Mouse (Mus musculus): ENCODE measurements around the gene Zfp58. TPM values are rescaled to one million over a fixed set of nuclear protein-coding genes. Genes with fewer than 3 reads are reported as not detected.

The Zfp58 gene
- 21.0 TPM for polyA plus RNA-seq (2015; fragmentation: Illumina TruSeq; extraction: RNeasy Lipid Tissue Mini Kit (QIAGEN cat#74804); ENCODE audit: insufficient read depth, low replicate concordance)

GRCm38 (mm10) chr13:67500084-67500719 is at the start of gene Zfp58:
Gene Zfp58 (minus strand): TSS chr13:67500555.

GRCm38 (mm10) chr13:67525753-67526410 is 25.5 kb upstream of the Zfp58 start, which contains the start of the genes Gm26965 and Zfp87:
Gene Gm26965 (minus strand): TSS chr13:67526151.
Gene Zfp87 (minus strand): TSS chr13:67526177.

GRCm38 (mm10) chr13:67483625-67484423 is 16.5 kb downstream of the Zfp58 start, which contains the start of gene Zfp874b:
Gene Zfp874b (minus strand): TSS chr13:67484258.

GRCm38 (mm10) chr13:67451172-67452020 is 49.0 kb downstream of the Zfp58 start, which contains the start of gene Zfp874a:
Gene Zfp874a (minus strand): TSS chr13:67451624.

Other genes starting within 250 kb of the Zfp58 start
- 6.9 TPM for gene Zfp458, start 222.1 kb downstream of the Zfp58 start, polyA plus RNA-seq (2015; fragmentation: Illumina TruSeq; extraction: RNeasy Lipid Tissue Mini Kit (QIAGEN cat#74804); ENCODE audit: insufficient read depth, low replicate concordance)
- gene Zfp457, start 194.1 kb downstream of the Zfp58 start, polyA plus RNA-seq (2015; fragmentation: Illumina TruSeq; extraction: RNeasy Lipid Tissue Mini Kit (QIAGEN cat#74804); ENCODE audit: insufficient read depth, low replicate concordance): 1.8 TPM
- gene Zfp595, start 168.0 kb downstream of the Zfp58 start, polyA plus RNA-seq (2015; fragmentation: Illumina TruSeq; extraction: RNeasy Lipid Tissue Mini Kit (QIAGEN cat#74804); ENCODE audit: insufficient read depth, low replicate concordance): 24.2 TPM
- 3.4 TPM for gene Gm28044, start 140.0 kb downstream of the Zfp58 start, polyA plus RNA-seq (2015; fragmentation: Illumina TruSeq; extraction: RNeasy Lipid Tissue Mini Kit (QIAGEN cat#74804); ENCODE audit: insufficient read depth, low replicate concordance)
- 14.9 TPM for gene Zfp953, start 139.9 kb downstream of the Zfp58 start, polyA plus RNA-seq (2015; fragmentation: Illumina TruSeq; extraction: RNeasy Lipid Tissue Mini Kit (QIAGEN cat#74804); ENCODE audit: insufficient read depth, low replicate concordance)
- 2.8 TPM for gene Gm28041, start 124.8 kb downstream of the Zfp58 start, polyA plus RNA-seq (2015; fragmentation: Illumina TruSeq; extraction: RNeasy Lipid Tissue Mini Kit (QIAGEN cat#74804); ENCODE audit: insufficient read depth, low replicate concordance)
- 12.7 TPM for gene Zfp456, start 124.7 kb downstream of the Zfp58 start, polyA plus RNA-seq (2015; fragmentation: Illumina TruSeq; extraction: RNeasy Lipid Tissue Mini Kit (QIAGEN cat#74804); ENCODE audit: insufficient read depth, low replicate concordance)
- 37.0 TPM for gene Zfp429, start 100.7 kb downstream of the Zfp58 start, polyA plus RNA-seq (2015; fragmentation: Illumina TruSeq; extraction: RNeasy Lipid Tissue Mini Kit (QIAGEN cat#74804); ENCODE audit: insufficient read depth, low replicate concordance)
- gene Zfp459, start 79.1 kb downstream of the Zfp58 start, polyA plus RNA-seq (2015; fragmentation: Illumina TruSeq; extraction: RNeasy Lipid Tissue Mini Kit (QIAGEN cat#74804); ENCODE audit: insufficient read depth, low replicate concordance): 5.2 TPM
- gene Zfp874a, start 48.9 kb downstream of the Zfp58 start, polyA plus RNA-seq (2015; fragmentation: Illumina TruSeq; extraction: RNeasy Lipid Tissue Mini Kit (QIAGEN cat#74804); ENCODE audit: insufficient read depth, low replicate concordance): 22.7 TPM
- 32.3 TPM for gene Zfp874b, start 16.3 kb downstream of the Zfp58 start, polyA plus RNA-seq (2015; fragmentation: Illumina TruSeq; extraction: RNeasy Lipid Tissue Mini Kit (QIAGEN cat#74804); ENCODE audit: insufficient read depth, low replicate concordance)
- gene Gm26965, start 25.6 kb upstream of the Zfp58 start, polyA plus RNA-seq (2015; fragmentation: Illumina TruSeq; extraction: RNeasy Lipid Tissue Mini Kit (QIAGEN cat#74804); ENCODE audit: insufficient read depth, low replicate concordance): 0.33 TPM
- 32.9 TPM for gene Zfp87, start 25.6 kb upstream of the Zfp58 start, polyA plus RNA-seq (2015; fragmentation: Illumina TruSeq; extraction: RNeasy Lipid Tissue Mini Kit (QIAGEN cat#74804); ENCODE audit: insufficient read depth, low replicate concordance)
- 17.4 TPM for gene Zfp748, start 53.3 kb upstream of the Zfp58 start, polyA plus RNA-seq (2015; fragmentation: Illumina TruSeq; extraction: RNeasy Lipid Tissue Mini Kit (QIAGEN cat#74804); ENCODE audit: insufficient read depth, low replicate concordance)
- 21.6 TPM for gene Zfp729b, start 109.2 kb upstream of the Zfp58 start, polyA plus RNA-seq (2015; fragmentation: Illumina TruSeq; extraction: RNeasy Lipid Tissue Mini Kit (QIAGEN cat#74804); ENCODE audit: insufficient read depth, low replicate concordance)
- gene Gm49345, start 137.2 kb upstream of the Zfp58 start, polyA plus RNA-seq (2015; fragmentation: Illumina TruSeq; extraction: RNeasy Lipid Tissue Mini Kit (QIAGEN cat#74804); ENCODE audit: insufficient read depth, low replicate concordance): not detected
- 19.4 TPM for gene Zfp729a, start 137.2 kb upstream of the Zfp58 start, polyA plus RNA-seq (2015; fragmentation: Illumina TruSeq; extraction: RNeasy Lipid Tissue Mini Kit (QIAGEN cat#74804); ENCODE audit: insufficient read depth, low replicate concordance)
- 21.3 TPM for gene Zfp738, start 186.5 kb upstream of the Zfp58 start, polyA plus RNA-seq (2015; fragmentation: Illumina TruSeq; extraction: RNeasy Lipid Tissue Mini Kit (QIAGEN cat#74804); ENCODE audit: insufficient read depth, low replicate concordance)
- 22.6 TPM for gene Zfp65, start 228.6 kb upstream of the Zfp58 start, polyA plus RNA-seq (2015; fragmentation: Illumina TruSeq; extraction: RNeasy Lipid Tissue Mini Kit (QIAGEN cat#74804); ENCODE audit: insufficient read depth, low replicate concordance)

Data from spleen, adult 10 weeks (tissue).